Mouse (Mus musculus) embryonic fibroblast, embryonic 13.5 days (primary cell): ENCODE measurements around the gene Tnfrsf21.

Experiments used
- CTCF ChIP-seq: IDR thresholded peaks from 2 replicates; pipeline ENCODE4 v1.5.1; 2011; ENCODE audit warnings: mild to moderate bottlenecking, control low read depth, low read length, moderate library complexity, borderline replicate concordance; ENCODE audit not compliant: insufficient read depth
- POLR2A ChIP-seq: IDR thresholded peaks from 2 replicates; pipeline ENCODE4 v1.6.1; 2011; ENCODE audit warnings: low read depth, mild to moderate bottlenecking, control low read depth, low read length, moderate library complexity

DNA sequence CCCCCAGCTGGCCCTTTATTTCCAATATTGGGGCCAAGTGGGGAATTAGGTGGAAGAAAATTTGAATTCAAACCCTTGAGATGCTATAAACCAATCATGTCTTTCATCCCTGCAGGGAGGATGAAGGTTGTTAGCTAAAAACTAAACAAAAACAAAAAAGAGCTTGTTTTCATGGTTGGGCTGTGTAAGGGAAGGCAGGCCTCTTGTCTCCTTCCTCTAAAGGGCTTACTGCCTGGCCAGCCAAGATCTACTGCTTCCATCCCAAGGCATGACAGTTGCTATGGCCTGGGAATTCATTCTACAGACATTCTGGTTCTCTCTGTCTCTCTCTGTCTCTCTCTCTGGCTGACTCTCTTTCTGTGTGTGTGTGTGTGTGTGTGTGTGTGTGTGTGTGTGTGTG lies 1.7 kb downstream of the Tnfrsf21 start:
- no peak for TF ChIP-seq CTCF
- no peak for TF ChIP-seq POLR2A
